Mouse (Mus musculus) liver, embryonic 16.5 days (tissue): ENCODE data around the gene Grrp1. TPM values are rescaled to one million over a fixed set of nuclear protein-coding genes. Genes with fewer than 3 reads are reported as not detected.

Experiments used
- ATAC-seq: fragments of 200-750 bp; cut with Nextera tagmentation; 2 replicates; pipeline ENCODE4 v1.8.0; 2017; ENCODE audit warnings: low read depth, mild to moderate bottlenecking, moderate number of reproducible peaks, moderate library complexity
- H3K27ac ChIP-seq: fragments of 300-500 bp; sonication (generic); 2 replicates; pipeline ENCODE4 v1.5.1; 2014; ENCODE audit warnings: mild to moderate bottlenecking, low read length
- H3K27me3 ChIP-seq: fragments of 300-500 bp; sonication (generic); 2 replicates; pipeline ENCODE4 v1.6.1; 2014; ENCODE audit warnings: low read depth, low read length, mixed read lengths; ENCODE audit not compliant: control insufficient read depth, insufficient read depth
- H3K36me3 ChIP-seq: fragments of 300-500 bp; sonication (generic); 2 replicates; pipeline ENCODE4 v1.6.1; 2014; ENCODE audit warnings: mild to moderate bottlenecking; ENCODE audit not compliant: control insufficient read depth, insufficient read depth
- H3K4me1 ChIP-seq: fragments of 300-500 bp; sonication (generic); 2 replicates; pipeline ENCODE4 v1.6.1; 2014; ENCODE audit warnings: low read depth, low read length, mixed read lengths; ENCODE audit not compliant: control insufficient read depth
- H3K4me2 ChIP-seq: fragments of 300-500 bp; sonication (generic); 2 replicates; pipeline ENCODE4 v1.6.1; 2014; ENCODE audit warnings: low read depth, low read length, mixed read lengths
- H3K4me3 ChIP-seq: fragments of 300-500 bp; sonication (generic); 2 replicates; pipeline ENCODE4 v1.5.1; 2014; ENCODE audit warnings: low read depth, mild to moderate bottlenecking, low read length
- H3K9ac ChIP-seq: fragments of 300-500 bp; sonication (generic); 2 replicates; pipeline ENCODE4 v1.6.1; 2014; ENCODE audit warnings: low read depth, low read length
- H3K9me3 ChIP-seq: fragments of 300-500 bp; sonication (generic); replicated peaks from 2 replicates; pipeline ENCODE4 v1.6.1; 2016; ENCODE audit warnings: low read length; ENCODE audit not compliant: control insufficient read depth
- WGBS: fragments of 180-500 bp; shearing (Covaris S2); extraction: QIAGEN DNeasy Blood & Tissue Kit; methylation state at CpG from one replicate; pipeline ENCODE4 v1.1.7; 2014; ENCODE audit not compliant: insufficient replicate concordance; 5-methylcytosine and 5-hydroxymethylcytosine counted together
- polyA plus RNA-seq: library from polyadenylated mRNA; unstranded; fragments of >200 nt; fragmentation: Nextera tagmentation; extraction: Ambion mirVana; gene quantifications from 2 replicates; pipeline ENCODE4 v1.2.1, GENCODE M21; 2015

Gene Grrp1
- polyA plus RNA-seq, 1 experiment from 2014 or later: 0.78 TPM

- Histone ChIP-seq H3K9me3 (no peaks in the 10 kb centered on the region), H3K9ac (no peak overlapping the region), H3K27ac (no peak overlapping the region), H3K27me3 (peaks cover 8% of the 10 kb centered on the region), H3K4me2 (0 out of 2 replicates have a peak overlapping the region, but pooled peaks have one; percentile 25), H3K36me3 (no peaks in the 10 kb centered on the region), H3K4me3 (no peak overlapping the region), H3K4me1 (peaks cover 5% of the 10 kb centered on the region)
- ATAC-seq: no peak
- 24% methylated on average over 19 of the region's 19 CpGs for WGBS
Observed at GRCm38 (mm10) chr4:134237582-134238278, 16.2 kb downstream of the Grrp1 start.

GRCm38 (mm10) chr4:134234876-134235275, 19.0 kb downstream of the Grrp1 start:
- 51% methylated on average over 5 of the region's 5 CpGs for WGBS
- Histone ChIP-seq H3K4me3 (no peak overlapping the region), H3K9ac (no peak overlapping the region), H3K4me2 (no peak overlapping the region), H3K27me3 (peaks cover 8% of the 10 kb centered on the region), H3K27ac (no peak overlapping the region), H3K9me3 (no peaks in the 10 kb centered on the region), H3K36me3 (no peaks in the 10 kb centered on the region), H3K4me1 (peaks cover 5% of the 10 kb centered on the region)
- ATAC-seq: no peak

DNA sequence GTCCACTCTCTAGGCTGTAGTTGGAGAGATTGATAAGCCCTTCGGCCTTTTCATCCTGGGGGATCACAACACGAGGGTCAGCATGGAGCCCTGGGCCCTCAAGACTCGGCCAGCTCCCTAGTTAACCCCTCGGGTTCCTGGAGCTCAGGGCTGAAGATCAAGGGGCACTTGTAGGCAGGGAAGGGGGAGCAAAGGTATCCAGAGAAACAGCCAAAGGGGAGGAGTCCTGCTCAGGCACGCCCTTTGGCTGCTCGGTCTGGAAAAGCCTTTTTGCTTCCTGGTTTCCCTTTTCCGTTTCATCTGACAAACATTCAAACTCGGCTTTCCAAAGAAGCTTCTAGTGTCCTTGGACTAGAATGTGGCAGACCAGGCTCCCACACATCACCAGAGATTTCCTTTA, 23.5 kb downstream of the Grrp1 start:
- H3K4me2 ChIP-seq: no peak overlapping the region
- no peak for ATAC-seq
- H3K4me1 ChIP-seq: no peaks in the 10 kb centered on the region

GRCm38 (mm10) chr4:134227194-134227593, 26.7 kb downstream of the Grrp1 start, which contains the start of gene Catsper4:
Gene Catsper4, minus strand, starts transcription at chr4:134227383.
- Histone ChIP-seq H3K4me1 (no peaks in the 10 kb centered on the region), H3K4me3 (no peak within 1 kb of the TSS), H3K9me3 (no peaks in the 10 kb centered on the region), H3K4me2 (no peak within 1 kb of the TSS), H3K27me3 (no peaks in the 10 kb centered on the region), H3K27ac (no peak within 1 kb of the TSS), H3K36me3 (no peaks in the 10 kb centered on the region), H3K9ac (no peak within 1 kb of the TSS)
- WGBS: 63% methylated on average over 8 of the region's 8 CpGs
- ATAC-seq: no peak

More for the DNA sequence above, 23.5 kb downstream of the Grrp1 start:
- H3K27me3 ChIP-seq: no peaks in the 10 kb centered on the region
- no peaks in the 10 kb centered on the region for H3K36me3 ChIP-seq
- no peaks in the 10 kb centered on the region for H3K9me3 ChIP-seq
- H3K4me3 ChIP-seq: no peak overlapping the region
- H3K27ac ChIP-seq: no peak overlapping the region
- WGBS: 38% methylated on average over 8 of the region's 8 CpGs
- H3K9ac ChIP-seq: no peak overlapping the region

DNA sequence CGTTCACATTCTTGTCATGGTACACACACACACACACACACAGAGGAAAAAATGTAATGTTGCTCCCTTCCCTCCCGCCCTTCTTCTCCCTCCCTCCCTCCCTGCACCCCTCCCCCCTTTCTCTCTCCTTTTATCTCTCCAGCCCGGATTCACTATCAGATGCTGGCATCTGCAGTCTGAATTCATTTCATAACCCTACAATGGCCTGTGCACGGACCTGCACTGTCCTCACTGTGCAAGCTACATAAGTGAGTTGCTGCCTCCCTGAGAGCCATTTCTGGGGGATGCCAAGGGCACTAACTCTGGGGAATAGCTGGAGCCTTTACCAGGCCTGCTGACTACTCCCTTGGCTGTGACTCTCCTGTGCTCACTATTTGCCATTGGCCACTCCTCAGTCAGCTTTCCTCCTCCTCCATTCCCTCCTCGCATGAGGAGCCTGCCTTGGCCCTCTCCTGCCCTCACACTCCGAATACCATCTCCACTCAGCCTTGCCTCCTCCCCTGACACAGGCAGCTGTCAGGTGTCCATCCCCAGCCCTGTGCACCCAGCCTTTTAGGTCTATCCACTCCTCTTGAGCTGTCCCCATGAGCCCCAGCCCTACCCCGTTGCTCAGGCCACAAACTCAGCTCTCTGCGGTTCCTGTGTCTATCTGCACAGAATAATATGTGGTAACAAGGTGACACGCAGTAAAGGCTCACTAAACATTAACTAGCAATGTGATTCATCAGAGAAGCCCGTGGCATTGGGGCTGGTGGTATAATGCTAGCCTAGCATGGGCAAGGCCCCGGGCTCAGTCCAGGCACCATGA, 30.9 kb downstream of the Grrp1 start:
- Histone ChIP-seq H3K4me1 (no peaks in the 10 kb centered on the region), H3K4me2 (no peak overlapping the region), H3K36me3 (no peaks in the 10 kb centered on the region), H3K27ac (no peak overlapping the region), H3K9me3 (no peaks in the 10 kb centered on the region), H3K27me3 (no peaks in the 10 kb centered on the region), H3K9ac (no peak overlapping the region), H3K4me3 (no peak overlapping the region)
- ATAC-seq: no peak
- 37% methylated on average over 11 of the region's 11 CpGs for WGBS

DNA sequence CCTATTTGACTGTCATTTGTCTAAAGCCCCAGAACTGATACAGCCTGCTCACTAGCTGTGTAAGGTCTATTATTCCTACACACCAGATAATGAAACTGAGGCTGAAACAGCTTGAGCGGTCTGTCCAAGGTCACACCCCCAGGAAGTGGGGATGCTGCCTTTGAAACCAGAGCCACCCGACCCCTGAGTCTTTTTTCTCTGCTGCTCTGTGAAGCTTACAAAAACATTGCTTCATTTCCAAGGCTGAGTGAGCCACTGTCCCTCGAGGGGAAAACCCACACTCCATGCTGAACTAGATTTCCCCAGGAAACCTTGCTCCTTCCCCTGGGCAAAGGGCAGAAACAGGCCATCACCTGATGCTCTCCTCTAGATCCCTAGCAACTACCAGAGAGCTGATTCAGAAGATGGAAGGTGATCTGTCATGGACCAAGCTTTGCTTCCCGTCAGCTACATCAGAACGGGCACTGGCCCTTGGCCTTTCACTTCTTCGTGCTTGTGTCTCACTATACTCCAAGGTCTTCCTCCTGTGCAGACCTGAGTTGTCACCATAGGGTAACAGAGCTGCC, 47.3 kb downstream of the Grrp1 start:
- no peaks in the 10 kb centered on the region for H3K27me3 ChIP-seq
- H3K4me2 ChIP-seq: no peak overlapping the region
- no peak overlapping the region for H3K4me3 ChIP-seq
- ATAC-seq: no peak
- no peaks in the 10 kb centered on the region for H3K9me3 ChIP-seq
- H3K27ac ChIP-seq: no peak overlapping the region
- H3K4me1 ChIP-seq: no peaks in the 10 kb centered on the region
- 50% methylated on average over 6 of the region's 6 CpGs for WGBS
- no peaks in the 10 kb centered on the region for H3K36me3 ChIP-seq
- no peak overlapping the region for H3K9ac ChIP-seq

GRCm38 (mm10) chr4:134203340-134203896, 50.5 kb downstream of the Grrp1 start:
- Histone ChIP-seq H3K9ac (no peak overlapping the region), H3K27ac (no peak overlapping the region), H3K27me3 (no peaks in the 10 kb centered on the region), H3K4me3 (no peak overlapping the region), H3K9me3 (no peaks in the 10 kb centered on the region), H3K4me1 (no peaks in the 10 kb centered on the region), H3K36me3 (no peaks in the 10 kb centered on the region), H3K4me2 (no peak overlapping the region)
- 36% methylated on average over 17 of the region's 17 CpGs for WGBS
- no peak for ATAC-seq

GRCm38 (mm10) chr4:134202904-134203303, 51.0 kb downstream of the Grrp1 start, which contains the start of gene Gm7534:
Gene Gm7534, minus strand, starts transcription at chr4:134203004.
- H3K4me3 ChIP-seq: no peak within 1 kb of the TSS
- H3K9me3 ChIP-seq: no peaks in the 10 kb centered on the region
- ATAC-seq: no peak
- 81% methylated on average over 4 of the region's 4 CpGs for WGBS
- H3K4me2 ChIP-seq: no peak within 1 kb of the TSS
- no peaks in the 10 kb centered on the region for H3K4me1 ChIP-seq
- H3K27me3 ChIP-seq: no peaks in the 10 kb centered on the region
- H3K36me3 ChIP-seq: no peaks in the 10 kb centered on the region
- H3K9ac ChIP-seq: no peak within 1 kb of the TSS
- no peak within 1 kb of the TSS for H3K27ac ChIP-seq
